Mouse (Mus musculus) lung, postnatal 0 days (tissue): Measurements from ENCODE around the gene Prkag3. TPM values are rescaled to one million over a fixed set of nuclear protein-coding genes. Genes with fewer than 3 reads are reported as not detected.

Experiments
- ATAC-seq: fragments of 200-750 bp; cut with Nextera tagmentation; 2 replicates; pipeline ENCODE4 v1.8.0; 2017; ENCODE audit warnings: moderate library complexity
- DNase-seq: peaks from one replicate; pipeline ENCODE4 v3.0.0-alpha.2; 2016; ENCODE audit warnings: low spot score
- H3K27ac ChIP-seq: fragments of 300-500 bp; sonication (generic); 2 replicates; pipeline ENCODE4 v1.5.1; 2014; ENCODE audit warnings: antibody characterized with exemption, mild to moderate bottlenecking, low read length, mixed read lengths
- H3K27me3 ChIP-seq: fragments of 300-500 bp; sonication (generic); replicated peaks from 2 replicates; pipeline ENCODE4 v1.6.1; 2014; ENCODE audit warnings: low read length, mixed read lengths; ENCODE audit not compliant: insufficient read depth
- H3K36me3 ChIP-seq: fragments of 300-500 bp; sonication (generic); 2 replicates; pipeline ENCODE4 v1.6.1; 2014; ENCODE audit warnings: low read length, mixed read lengths; ENCODE audit not compliant: insufficient read depth
- H3K4me1 ChIP-seq: fragments of 300-500 bp; sonication (generic); 2 replicates; pipeline ENCODE4 v1.6.1; 2014; ENCODE audit warnings: antibody characterized with exemption, low read depth, low read length, mixed read lengths; ENCODE audit not compliant: insufficient read depth
- H3K4me2 ChIP-seq: fragments of 300-500 bp; sonication (generic); replicated peaks from 2 replicates; pipeline ENCODE4 v1.6.1; 2014; ENCODE audit warnings: low read depth, mild to moderate bottlenecking, low read length, moderate library complexity, mixed read lengths
- H3K4me3 ChIP-seq: fragments of 300-500 bp; sonication (generic); 2 replicates; pipeline ENCODE4 v1.5.1; 2014; ENCODE audit warnings: low read depth, low read length
- H3K9ac ChIP-seq: fragments of 300-500 bp; sonication (generic); replicated peaks from 2 replicates; pipeline ENCODE4 v1.6.1; 2014; ENCODE audit warnings: low read depth, mild to moderate bottlenecking
- H3K9me3 ChIP-seq: fragments of 300-500 bp; sonication (generic); 2 replicates; pipeline ENCODE4 v1.6.1; 2016; ENCODE audit warnings: low read length, mixed read lengths
- CTCF ChIP-seq: IDR thresholded peaks from 2 replicates; pipeline ENCODE4 v1.5.1; 2016; ENCODE audit warnings: antibody characterized with exemption, mild to moderate bottlenecking
- EP300 ChIP-seq: IDR thresholded peaks from 2 replicates; pipeline ENCODE4 v1.6.1; 2016; ENCODE audit warnings: antibody characterized with exemption, mild to moderate bottlenecking, control low read depth
- WGBS: fragments of 180-500 bp; shearing (Covaris S2); extraction: QIAGEN DNeasy Blood & Tissue Kit; methylation state at CpG from one replicate; pipeline ENCODE4 v1.1.7; 2014; 5-methylcytosine and 5-hydroxymethylcytosine counted together
- polyA plus RNA-seq: library from polyadenylated mRNA; unstranded; fragments of >200 nt; fragmentation: Nextera tagmentation; extraction: Ambion mirVana; gene quantifications from 2 replicates; pipeline ENCODE4 v1.2.1, GENCODE M21; 2015

The Prkag3 gene
- polyA plus RNA-seq, 1 experiment from 2014 or later = 2.6 TPM

DNA sequence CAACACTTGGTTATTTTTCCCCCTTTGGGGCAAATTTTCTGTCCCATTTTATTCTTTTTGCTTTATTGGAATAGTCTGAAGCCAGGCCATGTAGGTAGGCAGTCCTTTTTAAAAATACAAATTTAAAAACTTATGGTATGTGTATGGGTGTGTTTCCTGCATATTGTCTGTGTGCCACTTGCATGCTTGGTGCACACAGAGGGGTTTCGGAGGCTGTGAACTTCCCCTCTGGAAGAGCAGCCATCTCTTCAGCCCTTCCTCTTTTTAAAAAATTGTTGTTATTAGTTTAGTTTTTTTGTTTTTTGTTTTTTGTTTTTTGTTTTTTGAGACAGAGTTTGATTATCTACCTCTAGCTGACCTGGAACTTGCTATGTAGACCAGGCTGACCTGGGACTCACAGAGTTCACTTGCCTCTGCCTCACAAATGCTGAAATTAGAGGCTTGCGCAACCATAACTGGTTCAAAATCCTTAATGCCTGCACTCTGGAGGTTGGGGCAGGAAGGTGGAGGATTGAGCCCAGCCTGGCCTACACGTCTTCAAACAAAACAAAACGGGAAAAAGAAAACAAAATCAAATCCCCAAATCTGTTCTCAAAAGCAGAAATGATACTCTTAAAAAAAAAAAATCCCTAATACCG, 36.4 kb downstream of the Prkag3 start:
- no peaks in the 10 kb centered on the region for H3K27me3 ChIP-seq
- DNase-seq (peak; percentile 19), ATAC-seq (no peak)
- no peak overlapping the region for H3K9ac ChIP-seq
- H3K27ac ChIP-seq = 0 out of 2 replicates have a peak overlapping the region, but pooled peaks have one; percentile 15
- H3K4me1 ChIP-seq = no peaks in the 10 kb centered on the region
- WGBS = 34% methylated on average over 5 of the region's 5 CpGs
- no peaks in the 10 kb centered on the region for H3K9me3 ChIP-seq
- peak overlapping the region; percentile 39; the same call in 1 of the 2 replicates for H3K4me3 ChIP-seq
- peak overlapping the region; percentile 81 for H3K4me2 ChIP-seq
- TF ChIP-seq EP300 (no peak), CTCF (no peak)
- no peaks in the 10 kb centered on the region for H3K36me3 ChIP-seq

DNA sequence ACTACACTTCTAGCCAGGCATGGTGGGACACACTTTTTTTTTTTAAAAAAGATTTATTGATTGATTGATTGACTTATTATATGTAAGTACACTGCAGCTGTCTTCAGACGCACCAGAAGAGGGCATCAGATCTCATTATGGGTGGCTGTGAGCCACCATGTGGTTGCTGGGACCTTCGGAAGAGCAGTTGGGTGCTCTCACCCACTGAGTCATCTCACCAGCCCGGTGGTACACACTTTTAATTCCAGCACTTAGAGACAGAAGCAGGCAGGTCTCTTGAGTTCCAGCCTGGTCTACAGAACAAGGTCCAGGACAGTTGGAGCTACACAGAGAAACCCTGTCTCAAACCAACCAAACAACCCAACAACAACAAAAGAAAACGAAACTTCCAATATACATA, 37.0 kb downstream of the Prkag3 start:
- H3K36me3 ChIP-seq = no peaks in the 10 kb centered on the region
- ATAC-seq = no peak
- H3K9me3 ChIP-seq = no peaks in the 10 kb centered on the region
- DNase-seq = no peak
- no peak overlapping the region for H3K27ac ChIP-seq
- TF ChIP-seq CTCF (no peak), EP300 (no peak)
- H3K4me1 ChIP-seq = no peaks in the 10 kb centered on the region
- no peak overlapping the region for H3K4me3 ChIP-seq
- WGBS = 73% methylated on average over 4 of the region's 4 CpGs
- no peaks in the 10 kb centered on the region for H3K27me3 ChIP-seq
- H3K4me2 ChIP-seq = no peak overlapping the region
- no peak overlapping the region for H3K9ac ChIP-seq

DNA sequence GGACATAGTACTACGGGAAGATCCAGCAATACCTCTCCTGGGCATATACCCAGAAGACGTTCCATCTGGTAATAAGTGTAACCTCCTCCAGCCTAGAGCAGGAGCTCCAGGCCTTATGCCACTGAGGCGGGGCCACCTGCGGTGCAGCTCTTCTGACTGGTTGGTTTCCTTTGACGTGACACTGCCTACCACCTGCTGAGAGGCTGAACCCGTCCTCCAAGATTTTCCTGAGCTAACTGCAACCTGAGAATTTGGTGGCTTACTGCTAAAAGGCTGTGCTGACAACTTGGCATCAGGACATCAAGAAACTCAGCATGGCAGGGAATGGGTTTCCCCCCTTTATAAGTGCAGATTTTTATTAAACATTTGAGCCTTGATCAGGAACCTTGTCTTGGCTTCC, 39.5 kb downstream of the Prkag3 start:
- ATAC-seq (no peak), DNase-seq (no peak)
- Histone ChIP-seq H3K9ac (no peak overlapping the region), H3K4me2 (no peak overlapping the region), H3K36me3 (no peaks in the 10 kb centered on the region), H3K27ac (no peak overlapping the region), H3K27me3 (no peaks in the 10 kb centered on the region), H3K4me1 (no peaks in the 10 kb centered on the region), H3K4me3 (no peak overlapping the region), H3K9me3 (no peaks in the 10 kb centered on the region)
- WGBS = 44% methylated on average over 6 of the region's 6 CpGs
- TF ChIP-seq EP300 (no peak), CTCF (no peak)

DNA sequence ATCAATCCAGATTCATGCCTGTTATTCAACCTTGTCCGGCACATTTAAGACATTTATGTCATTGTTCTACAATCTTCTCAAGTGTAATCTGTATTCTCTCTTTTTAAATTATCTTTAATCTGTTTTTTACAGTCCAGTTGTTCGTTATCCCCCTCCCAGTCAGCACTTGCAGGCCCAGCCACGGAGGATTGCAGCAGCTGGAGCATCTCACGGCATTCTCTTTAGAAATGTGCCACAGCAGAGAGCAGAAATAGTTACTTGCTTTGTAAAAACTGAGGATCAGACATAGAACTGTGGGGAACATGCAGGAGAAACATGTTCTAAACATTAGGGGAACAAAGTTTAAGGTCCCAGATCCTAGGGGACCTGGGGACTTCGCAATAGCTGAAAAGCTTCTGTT, 44.0 kb downstream of the Prkag3 start:
- H3K9ac ChIP-seq = no peak overlapping the region
- H3K9me3 ChIP-seq = no peaks in the 10 kb centered on the region
- H3K4me3 ChIP-seq = no peak overlapping the region
- DNase-seq = peak; percentile 51
- no peaks in the 10 kb centered on the region for H3K27me3 ChIP-seq
- no peaks in the 10 kb centered on the region for H3K36me3 ChIP-seq
- 0 out of 2 replicates have a peak overlapping the region, but pooled peaks have one; percentile 20 for H3K27ac ChIP-seq
- H3K4me2 ChIP-seq = no peak overlapping the region
- no peak for TF ChIP-seq EP300
- TF ChIP-seq CTCF = no peak
- WGBS = 70% methylated on average over 5 of the region's 5 CpGs
- ATAC-seq = peak; percentile 49
- H3K4me1 ChIP-seq = no peaks in the 10 kb centered on the region

DNA sequence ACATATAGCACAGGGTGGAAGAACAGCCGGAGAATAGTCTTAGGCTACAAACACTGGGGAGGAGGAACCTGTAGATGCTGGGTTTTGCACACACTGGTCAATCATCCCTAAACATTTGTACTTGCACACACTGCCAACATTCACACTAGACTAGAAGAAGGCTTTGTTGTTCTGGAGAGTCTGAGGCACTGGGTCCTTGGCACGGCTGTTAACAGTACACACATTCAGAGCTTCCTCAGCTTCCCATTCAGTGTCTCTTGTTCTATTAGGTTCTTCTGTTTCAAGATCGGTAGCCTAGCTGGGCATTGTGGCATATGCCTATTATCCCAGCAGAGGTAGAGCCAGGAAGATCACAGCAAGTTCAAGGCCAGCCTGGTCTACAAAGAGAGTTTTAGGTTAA, 44.9 kb downstream of the Prkag3 start:
- no peak for ATAC-seq
- H3K9ac ChIP-seq = no peak overlapping the region
- no peak overlapping the region for H3K27ac ChIP-seq
- no peak for TF ChIP-seq EP300
- TF ChIP-seq CTCF = no peak
- DNase-seq = no peak
- H3K4me1 ChIP-seq = no peaks in the 10 kb centered on the region
- no peak overlapping the region for H3K4me2 ChIP-seq
- H3K4me3 ChIP-seq = no peak overlapping the region
- WGBS = 83% methylated on average over 3 of the region's 3 CpGs
- H3K27me3 ChIP-seq = no peaks in the 10 kb centered on the region
- no peaks in the 10 kb centered on the region for H3K36me3 ChIP-seq
- H3K9me3 ChIP-seq = no peaks in the 10 kb centered on the region

DNA sequence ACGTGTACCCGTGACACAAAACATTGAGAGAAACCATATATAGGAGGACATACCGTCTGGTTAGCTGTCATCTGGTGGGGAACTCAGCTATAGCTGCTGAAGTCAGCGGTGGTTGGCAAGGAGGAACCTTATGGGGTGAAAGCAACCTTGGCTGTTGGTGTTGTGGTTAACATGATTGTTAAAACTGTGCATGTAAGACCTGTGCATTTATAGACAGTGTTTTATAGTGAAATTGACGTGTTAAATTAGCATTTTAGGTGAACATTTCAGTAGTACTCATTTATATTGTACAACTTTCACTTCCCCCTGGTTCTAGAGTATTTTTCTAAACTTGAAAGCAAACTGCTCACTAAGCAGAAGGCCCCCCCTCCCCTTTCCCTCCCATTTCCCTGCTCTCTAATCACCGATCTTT, 46.9 kb downstream of the Prkag3 start:
- Histone ChIP-seq H3K27ac (no peak overlapping the region), H3K9me3 (no peaks in the 10 kb centered on the region), H3K36me3 (peaks cover 1% of the 10 kb centered on the region; the same call in 1 of the 2 replicates), H3K4me2 (no peak overlapping the region), H3K4me3 (no peak overlapping the region), H3K27me3 (no peaks in the 10 kb centered on the region), H3K4me1 (no peaks in the 10 kb centered on the region), H3K9ac (no peak overlapping the region)
- ATAC-seq (no peak), DNase-seq (no peak)
- WGBS = 87% methylated on average over 6 of the region's 6 CpGs
- TF ChIP-seq CTCF = no peak
- no peak for TF ChIP-seq EP300
